Mouse (Mus musculus) embryonic facial prominence, embryonic 15.5 days (tissue): ENCODE results near the gene Olfr773. TPM values are rescaled to one million over a fixed set of nuclear protein-coding genes. Genes with fewer than 3 reads are reported as not detected.
"Not testable (repeated sequence)": the region's sequence is repeated elsewhere in the genome, so short reads cannot be mapped to it uniquely, and the experiment has no call there.

ENCODE experiments used
- ATAC-seq: fragments of 200-750 bp; cut with Nextera tagmentation; 2 replicates; pipeline ENCODE4 v1.8.0; 2017; ENCODE audit warnings: low read depth, moderate TSS enrichment; ENCODE audit not compliant: insufficient number of reproducible peaks, low FRiP score, low TSS enrichment
- H3K27ac ChIP-seq: fragments of 300-500 bp; sonication (generic); replicated peaks from 2 replicates; pipeline ENCODE4 v1.5.1; 2015; ENCODE audit warnings: mild to moderate bottlenecking, inconsistent platforms
- H3K27me3 ChIP-seq: fragments of 300-500 bp; sonication (generic); 2 replicates; pipeline ENCODE4 v1.6.1; 2015; ENCODE audit warnings: inconsistent platforms
- H3K36me3 ChIP-seq: fragments of 300-500 bp; sonication (generic); 2 replicates; pipeline ENCODE4 v1.6.1; 2015; ENCODE audit warnings: mild to moderate bottlenecking, inconsistent platforms
- H3K4me1 ChIP-seq: fragments of 300-500 bp; sonication (generic); 2 replicates; pipeline ENCODE4 v1.6.1; 2015; ENCODE audit warnings: inconsistent platforms
- H3K4me2 ChIP-seq: fragments of 300-500 bp; sonication (generic); replicated peaks from 2 replicates; pipeline ENCODE4 v1.6.1; 2015; ENCODE audit warnings: mild to moderate bottlenecking, inconsistent platforms
- H3K4me3 ChIP-seq: fragments of 300-500 bp; sonication (generic); replicated peaks from 2 replicates; pipeline ENCODE4 v1.5.1; 2015; ENCODE audit warnings: mild to moderate bottlenecking, inconsistent platforms
- H3K9ac ChIP-seq: fragments of 300-500 bp; sonication (generic); 2 replicates; pipeline ENCODE4 v1.6.1; 2015; ENCODE audit warnings: inconsistent platforms
- H3K9me3 ChIP-seq: fragments of 300-500 bp; sonication (generic); replicated peaks from 2 replicates; pipeline ENCODE4 v1.6.1; 2016; ENCODE audit warnings: inconsistent platforms
- WGBS: fragments of 180-500 bp; shearing (Covaris S2); methylation state at CpG from one replicate; pipeline ENCODE4 v1.1.7; 2015; 5-methylcytosine and 5-hydroxymethylcytosine counted together
- polyA plus RNA-seq: library from polyadenylated mRNA; unstranded; fragments of >200 nt; fragmentation: Nextera tagmentation; extraction: Ambion mirVana; gene quantifications from 2 replicates; pipeline ENCODE4 v1.2.1, GENCODE M21; 2015

Gene Olfr773
- polyA plus RNA-seq: not detected in 2 replicates

DNA sequence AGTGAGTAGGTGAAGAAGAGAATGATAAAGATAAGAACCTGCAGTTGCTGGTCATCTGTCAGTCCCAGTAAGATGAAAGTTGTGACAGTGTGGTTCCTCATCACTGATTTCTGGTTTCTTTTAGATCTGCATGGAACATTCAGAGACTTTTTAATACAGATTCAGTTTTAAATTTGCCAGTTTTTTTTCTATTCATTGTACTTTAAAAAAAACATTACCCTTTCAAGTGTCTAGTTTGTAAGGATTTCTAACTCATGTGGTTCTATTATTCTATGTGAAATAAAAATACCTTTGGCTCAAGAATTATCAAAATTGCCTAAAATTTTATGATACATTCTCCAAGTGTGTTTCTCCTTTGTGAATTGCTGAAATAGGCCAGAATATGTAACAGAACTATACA is at the start of gene Olfr773:
Olfr773 (minus strand) TSS at position 101 of the 400 bp plus-strand sequence.
- H3K4me3 ChIP-seq, H3K27me3 ChIP-seq, H3K9ac ChIP-seq, H3K9me3 ChIP-seq, H3K36me3 ChIP-seq, H3K27ac ChIP-seq, H3K4me2 ChIP-seq, ATAC-seq, H3K4me1 ChIP-seq: not testable (repeated sequence)

DNA sequence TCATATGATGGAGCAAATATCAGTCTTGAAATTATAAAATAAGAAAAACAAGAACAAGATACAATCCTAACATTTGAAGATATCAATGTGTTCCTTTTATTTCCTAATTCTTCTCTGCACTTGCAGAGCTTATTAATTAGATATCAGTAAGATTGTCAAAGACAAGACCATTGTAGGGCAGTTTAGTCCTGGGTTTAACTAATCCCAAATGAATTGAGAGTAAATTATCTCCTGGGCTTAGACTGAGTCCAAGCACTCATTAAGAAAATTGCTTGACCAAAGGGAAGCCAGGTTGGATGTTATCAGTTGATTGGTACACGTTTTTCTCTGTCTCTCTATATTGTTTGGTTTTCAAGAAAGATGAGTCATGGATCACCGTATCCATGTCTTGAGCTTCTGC is 48.7 kb upstream of the Olfr773 start, which contains the start of gene Olfr774:
Olfr774 (plus strand) TSS at position 301 of the 400 bp plus-strand sequence.
- ATAC-seq: no peak
- no peaks in the 10 kb centered on the region for H3K9me3 ChIP-seq
- H3K27me3 ChIP-seq: no peaks in the 10 kb centered on the region
- no peaks in the 10 kb centered on the region for H3K4me1 ChIP-seq
- H3K4me2 ChIP-seq: no peak within 1 kb of the TSS
- H3K27ac ChIP-seq: no peak within 1 kb of the TSS
- H3K36me3 ChIP-seq: no peaks in the 10 kb centered on the region
- H3K9ac ChIP-seq: no peak within 1 kb of the TSS
- whole genome bisulfite sequencing: 72% methylated on average over 2 of the region's 2 CpGs
- no peak within 1 kb of the TSS for H3K4me3 ChIP-seq

DNA sequence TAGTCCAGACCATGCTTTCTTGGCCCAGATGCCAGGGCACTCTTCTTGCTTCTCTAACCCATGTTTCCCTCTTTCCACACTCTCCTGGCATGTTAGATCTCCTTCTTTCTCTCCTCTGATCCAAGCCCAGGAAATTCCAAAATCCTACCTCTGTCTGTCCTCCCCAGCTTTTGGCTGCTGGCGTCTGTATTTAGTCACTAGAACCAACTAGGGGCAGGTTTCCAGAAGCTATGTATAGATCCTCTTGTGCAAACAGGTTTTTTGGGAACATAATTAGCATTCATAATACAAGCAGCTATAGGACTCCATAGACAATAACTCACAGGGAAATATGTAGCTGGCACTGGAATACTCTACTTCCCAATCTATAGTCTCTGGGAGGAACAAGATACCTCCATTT is 43.5 kb upstream of the Olfr773 start:
- H3K4me1 ChIP-seq: no peaks in the 10 kb centered on the region
- H3K36me3 ChIP-seq: no peaks in the 10 kb centered on the region
- H3K27ac ChIP-seq: no peak overlapping the region
- H3K4me2 ChIP-seq: no peak overlapping the region
- 84% methylated on average over 1 of the region's 1 CpGs for WGBS
- H3K27me3 ChIP-seq: no peaks in the 10 kb centered on the region
- no peak for ATAC-seq
- no peaks in the 10 kb centered on the region for H3K9me3 ChIP-seq
- no peak overlapping the region for H3K9ac ChIP-seq
- no peak overlapping the region for H3K4me3 ChIP-seq

DNA sequence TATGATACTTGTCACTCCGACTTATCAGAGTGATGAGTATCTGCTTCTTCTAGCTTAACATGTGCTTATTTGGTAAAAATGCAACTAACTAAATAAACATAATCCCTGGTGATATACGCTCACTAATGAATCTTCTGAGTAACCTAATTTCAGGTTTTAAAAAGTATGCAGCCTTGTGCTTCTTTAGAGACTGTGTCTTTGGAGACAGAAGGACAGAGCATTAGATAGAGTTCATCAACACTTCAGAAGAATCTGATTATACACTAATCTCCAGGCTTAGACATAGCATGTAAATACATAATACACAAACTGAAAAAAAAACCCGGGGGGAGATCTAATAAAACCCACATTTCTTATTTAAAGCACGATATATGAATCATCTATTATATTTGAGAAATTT is 9.4 kb downstream of the Olfr773 start, which contains the start of gene Olfr772:
Olfr772 (minus strand) TSS at position 101 of the 400 bp plus-strand sequence.
- not testable (repeated sequence) for H3K36me3 ChIP-seq, H3K9ac ChIP-seq, H3K27ac ChIP-seq, H3K4me3 ChIP-seq, H3K4me1 ChIP-seq, ATAC-seq, H3K4me2 ChIP-seq, H3K27me3 ChIP-seq, H3K9me3 ChIP-seq
- 89% methylated on average over 4 of the region's 4 CpGs for WGBS

DNA sequence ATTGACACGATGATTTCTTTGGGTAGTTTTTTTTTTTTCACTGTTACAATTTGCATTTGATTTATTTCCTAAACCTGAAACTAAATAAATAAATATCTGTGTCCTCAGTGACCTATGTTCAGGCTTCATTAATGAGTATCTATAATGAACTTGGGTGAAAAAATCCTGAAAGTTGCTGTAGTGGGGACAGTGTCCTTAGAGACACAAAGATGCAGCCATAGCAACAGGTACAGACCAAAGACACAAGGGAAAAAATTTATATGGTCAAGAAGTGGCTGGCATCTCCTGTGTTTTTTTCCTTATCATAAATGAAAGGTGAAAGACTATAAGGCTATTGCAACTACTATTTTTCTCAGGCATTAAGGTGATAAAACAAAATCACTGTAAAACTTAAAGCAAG is 22.6 kb downstream of the Olfr773 start, which contains the start of gene Olfr771:
Olfr771 (minus strand) TSS at position 101 of the 400 bp plus-strand sequence.
- H3K4me3 ChIP-seq: no peak within 1 kb of the TSS
- no peaks in the 10 kb centered on the region for H3K4me1 ChIP-seq
- no peak within 1 kb of the TSS for H3K27ac ChIP-seq
- ATAC-seq: no peak
- H3K9ac ChIP-seq: no peak within 1 kb of the TSS
- H3K36me3 ChIP-seq: no peaks in the 10 kb centered on the region
- H3K9me3 ChIP-seq: no peaks in the 10 kb centered on the region
- H3K27me3 ChIP-seq: no peaks in the 10 kb centered on the region
- 75% methylated on average over 1 of the region's 1 CpGs for WGBS
- H3K4me2 ChIP-seq: no peak within 1 kb of the TSS

DNA sequence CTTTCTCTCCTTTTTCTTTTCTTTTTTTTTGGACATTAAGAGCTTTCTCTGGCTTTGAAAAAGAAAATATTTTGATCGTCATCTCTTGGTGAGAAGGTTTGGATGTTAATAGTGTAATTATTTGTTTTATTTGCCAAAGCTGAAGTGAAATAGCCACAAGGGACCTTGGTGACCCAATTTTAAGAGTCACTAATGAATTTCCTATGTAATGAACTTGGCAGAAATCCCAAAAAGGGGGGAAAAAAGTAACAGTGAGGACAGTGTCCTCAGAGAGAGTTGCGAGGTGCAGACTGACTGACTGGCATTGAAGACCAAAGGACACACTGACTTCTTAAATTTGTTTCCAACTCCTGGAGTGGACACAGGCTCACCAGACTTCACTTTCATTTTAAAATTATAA is 48.3 kb downstream of the Olfr773 start, which contains the start of gene Olfr770:
Olfr770 (minus strand) TSS at position 101 of the 400 bp plus-strand sequence.
- Histone ChIP-seq H3K4me1 (no peaks in the 10 kb centered on the region), H3K4me3 (no peak within 1 kb of the TSS), H3K9me3 (no peaks in the 10 kb centered on the region), H3K9ac (no peak within 1 kb of the TSS), H3K27ac (no peak within 1 kb of the TSS), H3K4me2 (no peak within 1 kb of the TSS), H3K36me3 (no peaks in the 10 kb centered on the region), H3K27me3 (no peaks in the 10 kb centered on the region)
- no peak for ATAC-seq
- 78% methylated on average over 2 of the region's 2 CpGs for WGBS

Other genes with a start within 250 kb of the Olfr773 start
- gene Mettl7b, start 226.4 kb downstream of the Olfr773 start, polyA plus RNA-seq: 0.26 and 0.31 TPM in 2 replicates
- 0.05 TPM in 1 of 2 replicates, not detected in the other for gene Olfr9, start 198.0 kb downstream of the Olfr773 start, polyA plus RNA-seq
- gene Olfr763, start 176.6 kb downstream of the Olfr773 start, polyA plus RNA-seq: not detected in 2 replicates
- not detected in 2 replicates for gene Olfr764-ps1, start 147.5 kb downstream of the Olfr773 start, polyA plus RNA-seq
- gene Olfr765, start 137.4 kb downstream of the Olfr773 start, polyA plus RNA-seq: not detected in 2 replicates
- 0.07 TPM in 1 of 2 replicates, not detected in the other for gene Olfr766-ps1, start 118.4 kb downstream of the Olfr773 start, polyA plus RNA-seq
- gene Olfr767, start 104.5 kb downstream of the Olfr773 start, polyA plus RNA-seq: not detected in 2 replicates
- gene Olfr768, start 88.0 kb downstream of the Olfr773 start, polyA plus RNA-seq: 0.03 TPM in 1 of 2 replicates, not detected in the other
- not detected in 2 replicates for gene Olfr769, start 69.6 kb downstream of the Olfr773 start, polyA plus RNA-seq
- gene Olfr770, start 48.4 kb downstream of the Olfr773 start, polyA plus RNA-seq: not detected in 2 replicates
- gene Olfr771, start 22.7 kb downstream of the Olfr773 start, polyA plus RNA-seq: not detected in 2 replicates
- gene Olfr772, start 9.5 kb downstream of the Olfr773 start, polyA plus RNA-seq: not detected in 2 replicates
- not detected in 2 replicates for gene Olfr774, start 48.8 kb upstream of the Olfr773 start, polyA plus RNA-seq
- not detected in 2 replicates for gene Olfr775, start 61.0 kb upstream of the Olfr773 start, polyA plus RNA-seq
- gene Olfr776, start 71.7 kb upstream of the Olfr773 start, polyA plus RNA-seq: not detected in 2 replicates
- gene Olfr777, start 84.1 kb upstream of the Olfr773 start, polyA plus RNA-seq: not detected in 2 replicates
- not detected in 2 replicates for gene Olfr780, start 130.7 kb upstream of the Olfr773 start, polyA plus RNA-seq
- gene Olfr781, start 141.4 kb upstream of the Olfr773 start, polyA plus RNA-seq: 0.17 TPM in 1 of 2 replicates, not detected in the other
- 0.19 TPM in 1 of 2 replicates, not detected in the other for gene Olfr782, start 161.4 kb upstream of the Olfr773 start, polyA plus RNA-seq
- 0.07 TPM in 1 of 2 replicates, not detected in the other for gene Olfr784, start 196.7 kb upstream of the Olfr773 start, polyA plus RNA-seq
- gene Olfr785, start 218.0 kb upstream of the Olfr773 start, polyA plus RNA-seq: not detected in 2 replicates
- gene Olfr786, start 239.9 kb upstream of the Olfr773 start, polyA plus RNA-seq: 0.17 TPM in 1 of 2 replicates, not detected in the other